Mouse (Mus musculus): ENCODE measurements around the gene Ubp1.

The Ubp1 gene

GRCm38 (mm10) chr9:113969399-113969798 lies 38.7 kb downstream of the Ubp1 start:
- no peak for DNase-seq (ENCODE audit: low spot score)

- no peak for DNase-seq (ENCODE audit: low spot score)
Measured at GRCm38 (mm10) chr9:113970041-113970440, 39.3 kb downstream of the Ubp1 start.

- DNase-seq (ENCODE audit: low spot score), result no peak
Measured at GRCm38 (mm10) chr9:113971615-113972014, 40.9 kb downstream of the Ubp1 start.

- DNase-seq (ENCODE audit: low spot score), result no peak
Measured at GRCm38 (mm10) chr9:113973857-113974256, 43.1 kb downstream of the Ubp1 start.

DNA sequence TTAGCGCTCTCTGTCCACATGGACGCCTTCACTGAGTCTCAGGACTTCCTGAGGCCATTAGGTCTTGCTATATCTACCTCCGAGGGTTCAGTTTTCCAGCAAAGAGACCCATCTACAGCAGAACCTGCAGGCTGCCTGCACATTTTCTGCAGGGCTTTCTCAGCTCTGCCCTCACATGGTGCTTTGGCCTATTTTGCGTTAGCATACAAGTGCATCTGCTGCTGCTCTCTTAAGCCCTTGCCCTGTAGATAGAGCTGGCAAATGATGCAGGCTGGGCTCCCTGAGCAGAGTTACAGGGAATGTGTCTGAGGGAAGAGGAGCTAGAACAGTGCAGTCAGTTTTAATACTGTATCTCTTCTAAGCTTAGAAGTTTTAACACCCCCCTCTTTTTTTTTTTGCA lies 44.2 kb downstream of the Ubp1 start:
- no peak for DNase-seq (ENCODE audit: low spot score)

- DNase-seq (ENCODE audit: low spot score), result no peak
Measured at GRCm38 (mm10) chr9:113975442-113975841, 44.7 kb downstream of the Ubp1 start.

GRCm38 (mm10) chr9:113976264-113976663 lies 45.5 kb downstream of the Ubp1 start:
- no peak for DNase-seq (ENCODE audit: low spot score)

DNA sequence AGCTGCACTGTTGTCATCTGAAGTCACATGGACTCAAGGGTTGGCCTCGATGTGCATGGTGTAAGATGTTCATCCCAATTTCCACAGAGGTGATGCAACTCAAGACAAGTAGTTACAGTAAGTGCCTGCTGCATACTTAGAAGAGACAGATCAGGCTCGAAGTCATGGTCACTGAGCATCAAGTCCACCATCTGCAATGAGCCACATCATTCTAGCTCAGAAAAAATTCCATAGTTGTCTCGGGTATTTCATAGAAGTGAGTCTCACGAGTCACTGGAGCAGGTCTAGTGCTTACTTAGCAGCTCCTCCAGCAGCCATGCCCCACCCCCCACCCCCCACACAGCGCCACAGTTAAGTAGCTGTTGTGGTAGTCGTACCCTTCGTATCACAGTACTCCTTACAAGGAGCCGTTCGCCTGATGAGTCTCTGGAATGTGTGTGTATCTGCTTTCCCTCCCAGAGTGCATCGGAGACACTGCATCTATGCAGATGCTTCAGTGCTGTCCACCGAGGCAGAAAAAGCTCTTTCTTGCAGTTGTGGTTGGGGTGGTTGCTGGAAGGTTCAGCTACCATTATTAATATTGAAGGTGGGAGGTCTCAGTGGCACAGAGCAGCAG lies 46.6 kb downstream of the Ubp1 start:
- DNase-seq (ENCODE audit: low spot score), result no peak

GRCm38 (mm10) chr9:113978656-113979055 lies 47.9 kb downstream of the Ubp1 start:
- DNase-seq (ENCODE audit: low spot score), result no peak

DNA sequence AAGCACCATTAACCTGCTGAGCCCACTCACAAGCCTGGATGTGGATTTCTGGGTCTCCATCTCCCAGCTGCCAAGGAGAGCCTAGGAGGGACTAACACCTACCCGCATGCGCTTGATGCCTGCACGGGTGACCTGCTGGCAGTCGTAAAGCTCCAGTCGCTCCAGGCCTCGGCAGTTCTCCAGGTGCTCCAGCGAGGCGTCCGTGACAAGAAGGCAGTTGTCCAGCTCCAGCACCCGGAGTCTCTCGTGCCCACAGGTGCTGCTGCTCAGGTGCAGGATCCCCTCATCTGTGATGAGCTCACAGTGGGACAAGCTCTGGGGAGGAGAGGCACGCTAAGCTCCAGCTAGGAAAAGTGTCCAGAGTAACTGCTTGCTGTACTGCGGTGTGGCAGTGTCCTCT lies 48.6 kb downstream of the Ubp1 start:
- DNase-seq (ENCODE audit: low spot score), result no peak

GRCm38 (mm10) chr9:113981099-113981880 lies 50.6 kb downstream of the Ubp1 start:
- peak; percentile 26 for DNase-seq (ENCODE audit: low spot score)

DNA sequence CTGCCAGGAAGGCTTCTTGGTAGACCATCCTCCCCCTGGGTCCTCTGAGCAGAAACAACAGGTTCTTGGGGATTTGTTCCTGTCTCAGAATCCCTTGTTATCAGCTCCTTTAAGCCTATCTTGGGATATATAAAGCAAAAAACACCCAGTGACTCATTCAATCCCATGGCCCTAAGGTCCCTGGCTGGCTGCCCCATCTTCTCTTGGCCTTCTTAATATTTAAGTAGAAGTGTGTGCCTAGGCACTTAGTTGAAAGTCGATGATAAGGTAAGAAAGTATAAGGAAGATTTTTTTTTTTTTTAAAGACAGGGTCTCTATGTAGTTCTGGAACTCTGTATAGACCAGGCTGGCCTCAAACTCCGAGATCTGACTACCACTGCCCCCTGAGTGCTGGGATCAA lies 51.7 kb downstream of the Ubp1 start:
- no peak for DNase-seq (ENCODE audit: low spot score)

GRCm38 (mm10) chr9:113982883-113983670 lies 52.3 kb downstream of the Ubp1 start:
- DNase-seq (ENCODE audit: low spot score), result no peak

GRCm38 (mm10) chr9:113984946-113985620 lies 54.3 kb downstream of the Ubp1 start:
- DNase-seq (ENCODE audit: low spot score), result no peak

DNA sequence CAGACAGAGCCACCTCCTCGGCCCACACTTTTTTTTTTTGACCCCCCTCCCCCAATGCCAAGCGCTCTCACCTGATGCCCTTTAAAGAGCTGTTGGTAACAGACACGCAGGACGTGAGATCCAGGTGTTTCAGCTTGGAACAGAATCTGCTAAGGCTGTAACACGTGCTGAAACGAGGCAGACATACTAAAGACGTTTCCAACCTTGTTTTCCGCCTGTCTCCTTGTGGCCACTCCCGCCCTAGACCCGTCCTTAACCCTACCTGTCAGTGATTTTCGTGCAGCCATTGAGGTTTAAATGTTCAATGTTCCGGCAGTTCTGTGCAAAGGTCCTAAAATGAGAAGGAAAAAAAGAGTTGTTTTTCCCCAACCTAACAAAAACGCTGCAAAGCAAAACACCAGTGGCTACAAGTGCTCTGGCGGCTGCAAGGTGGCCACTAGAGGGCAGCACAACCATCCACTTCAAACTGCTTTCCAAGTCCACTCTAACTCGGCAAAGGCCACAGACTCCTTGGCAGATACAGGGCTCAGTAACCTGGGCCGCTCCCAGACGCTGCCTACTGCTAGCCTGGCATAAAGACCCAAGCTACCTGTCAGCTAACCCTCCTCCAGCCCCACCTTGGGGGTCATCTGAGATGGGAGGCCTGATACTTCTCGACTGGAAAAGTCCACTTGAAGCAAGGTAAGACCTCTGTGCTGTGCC lies 60.0 kb downstream of the Ubp1 start:
- DNase-seq (ENCODE audit: low spot score), result peak; percentile 91

GRCm38 (mm10) chr9:113992810-113993209 lies 62.1 kb downstream of the Ubp1 start:
- DNase-seq (ENCODE audit: low spot score), result no peak

GRCm38 (mm10) chr9:113998311-113998710 lies 67.6 kb downstream of the Ubp1 start:
- no peak for DNase-seq (ENCODE audit: low spot score)

DNA sequence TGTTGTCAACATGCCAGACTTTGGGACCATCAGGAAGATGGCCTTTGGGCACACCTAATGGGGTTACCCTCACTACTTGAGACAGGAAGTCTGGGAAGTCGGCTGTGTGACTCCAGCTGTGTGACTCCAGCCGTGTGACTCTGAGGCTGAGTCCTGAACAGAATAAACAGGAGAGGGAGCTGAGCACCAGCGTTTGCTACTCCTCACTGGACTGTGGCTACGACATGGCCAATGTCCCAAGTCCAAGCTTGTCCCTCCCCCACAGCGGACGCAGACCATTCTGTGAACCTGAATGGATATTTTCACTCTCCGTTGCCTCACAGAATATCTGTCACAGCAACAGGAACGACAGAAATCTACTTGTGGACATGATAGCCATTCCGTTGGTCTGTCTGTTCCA lies 76.1 kb downstream of the Ubp1 start:
- DNase-seq (ENCODE audit: low spot score), result no peak

DNA sequence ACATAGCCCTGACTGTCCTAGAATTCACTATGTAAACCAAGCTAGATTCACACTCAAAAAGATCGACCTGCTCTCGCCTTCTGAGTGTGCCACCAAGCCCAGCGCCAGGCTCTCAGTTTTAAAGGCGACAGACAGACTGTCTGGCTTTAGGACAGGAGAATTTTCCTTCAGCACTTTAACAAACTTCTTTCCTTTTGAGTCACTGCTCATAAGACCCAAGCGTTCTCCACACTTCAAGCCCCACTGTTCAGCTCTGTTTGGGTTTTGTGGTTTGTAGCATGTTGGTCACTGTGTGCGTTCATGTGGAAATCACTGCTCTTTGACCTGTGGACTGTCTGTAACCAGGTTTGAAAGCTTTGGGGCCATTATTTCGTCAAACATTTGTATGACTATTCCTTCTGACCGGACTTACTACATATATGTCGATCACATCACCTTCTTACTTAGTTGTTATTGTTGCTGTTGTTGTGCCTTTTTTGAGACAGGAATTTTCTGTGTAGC lies 77.2 kb downstream of the Ubp1 start:
- DNase-seq (ENCODE audit: low spot score), result no peak

DNA sequence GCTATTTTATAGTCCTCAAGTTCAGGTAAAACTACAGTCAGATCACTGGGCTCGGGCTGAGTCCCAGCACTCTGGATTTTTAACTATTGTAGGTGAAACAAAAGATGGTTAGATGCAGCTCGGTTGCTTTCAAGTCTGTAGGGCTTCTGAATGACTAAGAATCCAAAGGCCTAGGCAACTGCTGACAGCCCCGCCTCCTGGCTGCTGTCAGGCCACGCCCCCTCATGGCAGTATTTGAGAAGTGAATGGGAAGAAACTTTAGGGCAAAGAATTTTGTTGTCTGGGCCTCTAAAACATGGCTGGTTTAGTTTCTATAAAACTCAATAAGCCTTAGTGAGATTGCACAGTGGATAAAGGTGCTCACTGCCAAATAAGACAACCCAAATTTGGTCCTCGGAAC lies 78.8 kb downstream of the Ubp1 start:
- peak; percentile 15 for DNase-seq (ENCODE audit: low spot score)

- no peak for DNase-seq (ENCODE audit: low spot score)
Measured at GRCm38 (mm10) chr9:114011203-114011602, 80.5 kb downstream of the Ubp1 start.

- no peak for DNase-seq (ENCODE audit: low spot score)
Measured at GRCm38 (mm10) chr9:114014034-114014433, 83.3 kb downstream of the Ubp1 start.
